Mouse (Mus musculus): ENCODE data around the gene Dhx57. TPM values are rescaled to one million over a fixed set of nuclear protein-coding genes. Genes with fewer than 3 reads are reported as not detected.
"Not testable (repeated sequence)": the region's sequence is repeated elsewhere in the genome, so short reads cannot be mapped to it uniquely, and the experiment has no call there.

Gene Dhx57
- polyA plus RNA-seq, 1 experiment from 2014 or later, result 15.1 TPM

- WGBS, result 92% methylated on average over 9 of the region's 9 CpGs
- no peaks in the 10 kb centered on the region for H3K4me1 ChIP-seq
- no peak overlapping the region for H3K27ac ChIP-seq (replicated peaks)
- no peak for DNase-seq (ENCODE audit: low spot score)
- H3K27me3 ChIP-seq (ENCODE audit: low read depth, poor library complexity, severe bottlenecking), result no peaks in the 10 kb centered on the region
- H3K9me3 ChIP-seq (replicated peaks), result no peaks in the 10 kb centered on the region
- H3K4me3 ChIP-seq, result no peak overlapping the region
- H3K36me3 ChIP-seq, result peaks cover 94% of the 10 kb centered on the region
Measured at GRCm38 (mm10) chr17:80241594-80241993, 48.7 kb downstream of the Dhx57 start.

DNA sequence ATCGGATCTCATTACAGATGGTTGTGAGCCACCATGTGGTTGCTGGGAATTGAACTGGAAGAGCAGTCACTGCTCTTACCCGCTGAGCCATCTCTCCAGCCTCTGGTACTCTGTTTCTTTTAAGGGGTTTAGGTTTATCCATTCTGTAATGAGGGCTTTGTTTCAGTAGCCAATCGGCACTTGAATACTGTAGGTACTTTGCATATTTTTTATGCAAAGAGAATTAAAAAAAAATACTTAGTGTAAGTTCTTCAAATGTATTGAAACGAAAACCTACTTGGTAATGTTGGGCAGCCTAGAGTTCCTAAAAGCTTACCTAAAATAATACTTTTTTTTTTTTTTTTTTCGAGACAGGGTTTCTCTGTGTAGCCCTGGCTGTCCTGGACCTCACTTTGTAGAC is 52.8 kb downstream of the Dhx57 start:
- Histone ChIP-seq H3K27ac (replicated peaks) (no peak overlapping the region), H3K4me1 (no peaks in the 10 kb centered on the region), H3K36me3 (peaks cover 71% of the 10 kb centered on the region), H3K4me3 (no peak overlapping the region), H3K9me3 (replicated peaks) (no peaks in the 10 kb centered on the region), H3K27me3 (ENCODE audit: low read depth, poor library complexity, severe bottlenecking) (no peaks in the 10 kb centered on the region)
- DNase-seq (ENCODE audit: low spot score), result no peak
- 92% methylated on average over 5 of the region's 5 CpGs for WGBS

DNA sequence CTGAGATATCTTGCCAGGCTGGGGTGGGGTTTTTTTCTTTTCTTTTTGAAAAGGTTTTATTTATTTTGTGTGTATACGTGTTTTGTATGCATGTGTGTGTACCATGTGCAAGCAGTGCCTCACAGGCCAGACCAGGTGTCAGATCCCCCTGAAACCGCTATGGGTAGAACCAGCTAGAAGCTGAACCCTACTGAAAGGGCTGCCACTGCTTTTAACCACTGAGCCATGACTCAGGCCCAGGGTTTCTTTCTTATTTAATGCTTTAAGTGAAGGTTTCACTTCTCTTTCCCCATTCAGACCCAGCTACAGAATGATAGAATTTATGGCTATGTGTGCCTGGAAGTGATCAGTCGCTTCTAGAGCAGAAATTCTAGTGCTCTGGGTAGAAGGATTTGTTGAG is 53.5 kb downstream of the Dhx57 start:
- DNase-seq (ENCODE audit: low spot score), result no peak
- H3K9me3 ChIP-seq (replicated peaks), result no peaks in the 10 kb centered on the region
- peaks cover 64% of the 10 kb centered on the region for H3K36me3 ChIP-seq
- no peaks in the 10 kb centered on the region for H3K4me1 ChIP-seq
- WGBS, result 92% methylated on average over 3 of the region's 3 CpGs
- no peak overlapping the region for H3K27ac ChIP-seq (replicated peaks)
- no peaks in the 10 kb centered on the region for H3K27me3 ChIP-seq (ENCODE audit: low read depth, poor library complexity, severe bottlenecking)
- no peak overlapping the region for H3K4me3 ChIP-seq

DNA sequence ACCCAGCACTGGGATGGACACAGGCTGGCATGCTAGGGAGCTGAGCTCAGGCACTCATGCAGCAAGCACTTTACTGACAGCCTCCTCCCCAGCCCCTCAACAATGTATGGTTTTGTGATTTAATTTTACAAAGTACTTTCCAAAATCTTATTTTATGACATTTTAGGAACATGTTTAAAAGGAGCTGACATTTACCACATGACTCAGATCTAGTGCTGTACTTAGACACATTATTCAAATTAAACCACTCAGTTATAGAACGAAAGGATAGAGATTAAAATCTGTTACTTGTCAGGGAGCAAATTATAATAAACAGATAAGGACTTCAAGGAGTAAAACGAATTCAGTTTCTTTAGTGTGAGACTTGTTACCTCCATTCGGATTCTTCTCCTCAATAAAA is 54.8 kb downstream of the Dhx57 start:
- DNase-seq (ENCODE audit: low spot score), result no peak
- no peaks in the 10 kb centered on the region for H3K9me3 ChIP-seq (replicated peaks)
- 88% methylated on average over 3 of the region's 3 CpGs for WGBS

DNA sequence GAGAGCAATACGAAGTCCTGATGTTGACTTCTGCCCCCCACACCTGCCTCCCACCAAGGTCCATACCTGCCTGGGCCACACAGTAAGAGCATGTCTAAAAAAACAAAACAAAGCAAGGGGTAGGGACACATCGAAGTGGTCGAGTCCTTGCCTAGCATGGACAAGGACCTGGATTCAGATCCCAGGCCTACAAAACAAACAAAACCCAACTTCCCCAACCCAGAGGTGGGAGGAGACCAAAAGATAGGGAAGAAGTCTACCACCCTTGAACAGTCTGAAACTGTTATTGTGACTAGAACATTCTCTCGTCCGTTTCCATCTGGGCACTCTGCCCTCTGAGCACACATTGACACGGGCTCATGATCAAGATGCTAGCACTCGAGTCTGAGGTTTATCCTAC is 55.9 kb downstream of the Dhx57 start:
- Histone ChIP-seq H3K27me3 (ENCODE audit: low read depth, poor library complexity, severe bottlenecking) (no peaks in the 10 kb centered on the region), H3K4me1 (no peaks in the 10 kb centered on the region), H3K9me3 (replicated peaks) (no peaks in the 10 kb centered on the region), H3K36me3 (peaks cover 47% of the 10 kb centered on the region), H3K4me3 (no peak overlapping the region), H3K27ac (replicated peaks) (no peak overlapping the region)
- no peak for DNase-seq (ENCODE audit: low spot score)
- 90% methylated on average over 7 of the region's 7 CpGs for WGBS

More for the DNA sequence above, 54.8 kb downstream of the Dhx57 start:
- Histone ChIP-seq H3K4me3 (no peak overlapping the region), H3K27ac (replicated peaks) (no peak overlapping the region), H3K36me3 (peaks cover 56% of the 10 kb centered on the region), H3K27me3 (ENCODE audit: low read depth, poor library complexity, severe bottlenecking) (no peaks in the 10 kb centered on the region), H3K4me1 (no peaks in the 10 kb centered on the region)

GRCm38 (mm10) chr17:80233844-80234243 is 56.4 kb downstream of the Dhx57 start:
- Histone ChIP-seq H3K9me3 (replicated peaks) (no peaks in the 10 kb centered on the region), H3K27me3 (ENCODE audit: low read depth, poor library complexity, severe bottlenecking) (no peaks in the 10 kb centered on the region), H3K4me1 (no peaks in the 10 kb centered on the region), H3K27ac (replicated peaks) (no peak overlapping the region), H3K4me3 (no peak overlapping the region), H3K36me3 (peaks cover 47% of the 10 kb centered on the region)
- WGBS, result 95% methylated on average over 5 of the region's 5 CpGs
- no peak for DNase-seq (ENCODE audit: low spot score)

DNA sequence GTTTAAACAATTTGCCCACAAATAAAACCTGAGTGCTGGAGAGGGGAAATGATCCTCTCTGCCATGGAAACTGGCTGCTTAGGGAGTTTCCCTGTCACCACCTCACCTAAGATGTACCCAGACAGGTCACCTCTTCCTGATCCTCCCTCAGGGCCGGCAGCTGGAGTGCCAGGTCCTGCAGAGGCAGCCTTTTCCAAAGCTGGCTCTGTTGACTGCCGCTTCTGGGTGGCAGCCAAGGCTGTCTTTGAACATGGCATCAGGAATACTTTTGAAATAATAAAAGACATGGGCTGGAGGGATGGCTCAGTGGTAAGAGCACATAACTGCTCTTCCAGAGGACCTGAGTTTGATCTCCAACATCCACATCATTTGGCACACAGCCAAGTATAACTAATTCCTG is 60.9 kb downstream of the Dhx57 start:
- H3K36me3 ChIP-seq, result peaks cover 45% of the 10 kb centered on the region
- H3K4me3 ChIP-seq, result no peak overlapping the region
- no peaks in the 10 kb centered on the region for H3K27me3 ChIP-seq (ENCODE audit: low read depth, poor library complexity, severe bottlenecking)
- no peaks in the 10 kb centered on the region for H3K9me3 ChIP-seq (replicated peaks)
- no peak overlapping the region for H3K27ac ChIP-seq (replicated peaks)
- DNase-seq (ENCODE audit: low spot score), result no peak
- peaks cover 5% of the 10 kb centered on the region for H3K4me1 ChIP-seq
- whole genome bisulfite sequencing, result 96% methylated on average over 2 of the region's 2 CpGs

- Histone ChIP-seq H3K27ac (replicated peaks) (peak overlapping the region; percentile 90), H3K4me3 (peak overlapping the region; percentile 64), H3K36me3 (peaks cover 32% of the 10 kb centered on the region)
- not testable (repeated sequence) for H3K9me3 ChIP-seq (replicated peaks); H3K4me1 ChIP-seq; DNase-seq (ENCODE audit: low spot score); H3K27me3 ChIP-seq (ENCODE audit: low read depth, poor library complexity, severe bottlenecking)
- WGBS, result 62% methylated on average over 5 of the region's 5 CpGs
Measured at GRCm38 (mm10) chr17:80225142-80225541, 65.1 kb downstream of the Dhx57 start.

DNA sequence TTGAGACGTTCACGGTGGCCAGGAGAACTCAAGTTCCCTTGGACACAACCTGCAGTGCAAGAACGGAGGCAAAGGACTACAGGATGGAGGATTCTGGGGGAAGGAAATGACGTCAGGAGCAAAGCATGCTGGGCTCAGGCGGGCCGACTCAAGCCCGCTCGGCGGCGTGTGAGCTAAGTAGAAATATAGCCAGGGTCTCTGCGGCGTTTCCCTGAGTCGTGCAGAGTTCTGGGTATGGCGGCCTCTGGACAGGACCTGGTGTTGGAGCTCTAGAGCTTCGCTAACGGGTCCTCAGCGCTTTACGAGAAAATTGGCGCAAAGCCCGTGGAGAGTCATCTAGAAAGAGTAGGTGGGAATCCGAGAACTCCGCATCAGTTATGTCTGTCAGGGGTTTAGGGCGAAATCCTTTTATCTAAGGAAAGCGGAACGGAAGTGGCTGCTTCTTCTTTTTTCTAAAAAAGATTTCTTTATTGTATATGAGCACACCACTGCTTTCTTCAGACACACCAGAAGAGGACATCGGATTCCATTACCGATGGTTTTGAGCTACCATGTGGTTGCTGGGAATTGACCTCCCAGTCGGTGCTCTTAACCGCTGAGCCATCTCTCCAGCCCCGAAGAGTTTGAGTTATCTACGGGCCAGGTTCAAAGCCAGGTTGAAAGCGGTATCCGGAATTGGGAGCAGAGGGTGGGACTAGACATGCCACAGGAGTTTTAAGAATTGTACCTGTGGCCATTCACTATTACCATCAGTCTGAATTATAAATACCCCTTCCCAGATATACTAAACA is 65.8 kb downstream of the Dhx57 start, which contains the start of gene Gemin6:
Gene Gemin6, plus strand, starts transcription at position 116 of the 791 bp plus-strand sequence.
- Histone ChIP-seq H3K36me3 (peaks cover 32% of the 10 kb centered on the region), H3K9me3 (replicated peaks) (no peaks in the 10 kb centered on the region), H3K4me3 (peak within 1 kb of the TSS; percentile 64), H3K27ac (replicated peaks) (peak within 1 kb of the TSS; percentile 90), H3K27me3 (ENCODE audit: low read depth, poor library complexity, severe bottlenecking) (no peaks in the 10 kb centered on the region), H3K4me1 (peaks cover 5% of the 10 kb centered on the region)
- DNase-seq (ENCODE audit: low spot score), result peak; percentile 89
- WGBS, result under 1% methylated on average over 33 of the region's 33 CpGs

DNA sequence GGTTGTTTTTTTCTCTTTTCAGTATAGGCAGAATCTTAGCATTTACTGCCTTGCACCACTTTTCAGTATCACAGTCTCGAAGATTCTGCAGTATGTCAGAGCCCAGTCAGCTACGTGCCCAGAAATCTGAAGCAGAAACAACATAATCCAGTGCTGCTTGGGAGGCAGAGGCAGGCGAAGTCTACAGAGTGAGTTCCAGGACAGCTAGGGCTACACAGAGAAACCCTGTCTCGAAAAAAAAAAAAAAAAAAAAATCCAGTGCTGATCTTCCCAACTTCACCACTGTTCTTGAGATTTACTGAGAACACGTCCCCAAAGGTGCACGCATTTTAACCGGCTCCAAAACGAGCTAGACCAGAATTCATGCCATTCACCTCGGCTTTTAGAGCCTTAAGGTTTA is 66.4 kb downstream of the Dhx57 start:
- Histone ChIP-seq H3K36me3 (peaks cover 25% of the 10 kb centered on the region), H3K4me3 (peak overlapping the region; percentile 64), H3K4me1 (peaks cover 5% of the 10 kb centered on the region), H3K27ac (replicated peaks) (peak overlapping the region; percentile 90), H3K9me3 (replicated peaks) (no peaks in the 10 kb centered on the region), H3K27me3 (ENCODE audit: low read depth, poor library complexity, severe bottlenecking) (no peaks in the 10 kb centered on the region)
- 17% methylated on average over 9 of the region's 9 CpGs for WGBS
- DNase-seq (ENCODE audit: low spot score), result no peak

- Histone ChIP-seq H3K27ac (replicated peaks) (no peak overlapping the region), H3K4me3 (no peak overlapping the region), H3K4me1 (peaks cover 5% of the 10 kb centered on the region), H3K27me3 (ENCODE audit: low read depth, poor library complexity, severe bottlenecking) (no peaks in the 10 kb centered on the region), H3K36me3 (0 out of 2 replicates have a peak, but pooled peaks cover 7% of the 10 kb centered on the region), H3K9me3 (replicated peaks) (no peaks in the 10 kb centered on the region)
- no peak for DNase-seq (ENCODE audit: low spot score)
- 75% methylated on average over 3 of the region's 3 CpGs for WGBS
Measured at GRCm38 (mm10) chr17:80221890-80222628, 68.2 kb downstream of the Dhx57 start.

- DNase-seq (ENCODE audit: low spot score), result no peak
- 74% methylated on average over 9 of the region's 9 CpGs for WGBS
- no peak overlapping the region for H3K4me3 ChIP-seq
- no peaks in the 10 kb centered on the region for H3K9me3 ChIP-seq (replicated peaks)
- no peaks in the 10 kb centered on the region for H3K27me3 ChIP-seq (ENCODE audit: low read depth, poor library complexity, severe bottlenecking)
- H3K4me1 ChIP-seq, result peaks cover 5% of the 10 kb centered on the region
- H3K36me3 ChIP-seq, result 0 out of 2 replicates have a peak, but pooled peaks cover under 1% of the 10 kb centered on the region
- no peak overlapping the region for H3K27ac ChIP-seq (replicated peaks)
Measured at GRCm38 (mm10) chr17:80221202-80221601, 69.1 kb downstream of the Dhx57 start.

- Histone ChIP-seq H3K4me1 (peaks cover 4% of the 10 kb centered on the region), H3K27ac (replicated peaks) (no peak overlapping the region), H3K9me3 (replicated peaks) (no peaks in the 10 kb centered on the region), H3K4me3 (no peak overlapping the region), H3K27me3 (ENCODE audit: low read depth, poor library complexity, severe bottlenecking) (no peaks in the 10 kb centered on the region), H3K36me3 (no peaks in the 10 kb centered on the region)
- no peak for DNase-seq (ENCODE audit: low spot score)
- WGBS, result 74% methylated on average over 2 of the region's 2 CpGs
Measured at GRCm38 (mm10) chr17:80220131-80220530, 70.1 kb downstream of the Dhx57 start.

Data from midbrain, embryonic 10.5 days (tissue).